In genomic region chr7:140834968-140835757, GRCm38 (mm10) we compare ENCODE assay signal across 10 mouse cellular contexts. TPM values are rescaled to one million over a fixed set of nuclear protein-coding genes. Genes with fewer than 3 reads are reported as not detected.
DNase-seq lines count a peak whose midpoint lies in the region; ATAC-seq lines count a peak whose summit lies in the region.
"Had no signal": no experiment of that assay in that cellular context is flagged by ENCODE, and none has a peak within 500 bp of the region (broad histone marks: within the 10 kb centered on the region; RNA-seq: fewer than 3 reads in every experiment).

Gene Urah, plus strand, starts transcription at chr7:140835018.

- 0 out of 2 replicates have a peak, but pooled peaks cover 5% of the 10 kb centered on the region for H3K4me1 ChIP-seq in intestine, embryonic 15.5 days (replicated peaks)
- 0 out of 2 replicates have a peak, but pooled peaks cover 5% of the 10 kb centered on the region for H3K4me1 ChIP-seq in lung, embryonic 15.5 days

- H3K4me3 ChIP-seq in intestine, embryonic 15.5 days (replicated peaks) = no peak within 1 kb of the TSS; the same call in 1 of the 2 replicates
- H3K4me3 ChIP-seq in lung, embryonic 15.5 days = no peak within 1 kb of the TSS

- no peak within 1 kb of the TSS for H3K9ac ChIP-seq in intestine, embryonic 15.5 days
- H3K9ac ChIP-seq in lung, embryonic 15.5 days = no peak within 1 kb of the TSS; the same call in 1 of the 2 replicates

- H3K27ac ChIP-seq in intestine, embryonic 15.5 days = no peak within 1 kb of the TSS
- H3K27ac ChIP-seq in lung, embryonic 15.5 days = no peak within 1 kb of the TSS

- H3K36me3 ChIP-seq in intestine, embryonic 15.5 days = no peaks in the 10 kb centered on the region
- H3K36me3 ChIP-seq in lung, embryonic 15.5 days = no peaks in the 10 kb centered on the region

- peak; percentile 83 for ATAC-seq in intestine, embryonic 15.5 days
- ATAC-seq in lung, embryonic 15.5 days (ENCODE audit: borderline replicate concordance, extremely low read depth, low FRiP score, low TSS enrichment) = peak; percentile 44; the same call in 1 of the 2 replicates
- ATAC-seq: forebrain, embryonic 16.5 days had no signal

- peak within 1 kb of the TSS; percentile 43 for H3K4me2 ChIP-seq in intestine, embryonic 15.5 days (replicated peaks)
- H3K4me2 ChIP-seq in lung, embryonic 15.5 days = peak within 1 kb of the TSS; percentile 41

- 36% methylated on average over 20 of the region's 20 CpGs for WGBS in intestine, embryonic 15.5 days
- 34% methylated on average over 20 of the region's 20 CpGs for WGBS in lung, embryonic 15.5 days

- peak; percentile 68 to 73 for DNase-seq in urinary bladder, adult 18-20 months (ENCODE audit: low spot score in 2 of 2)
- no peak for DNase-seq in urinary bladder, postnatal 10 days (ENCODE audit: low spot score)
- peak; percentile 55 for DNase-seq in yolk sac, embryonic 10.5 days (ENCODE audit: low spot score)
- no peak for DNase-seq in gastrocnemius, adult 8-10 months (ENCODE audit: low spot score in 2 of 2)
- DNase-seq in layer of hippocampus, postnatal 10 days (ENCODE audit: low spot score in 2 of 2) = no peak
- DNase-seq in embryo, embryonic 10 days (ENCODE audit: low spot score) = no peak
- DNase-seq: cerebellum, adult 18-20 months had no signal

- no peaks in the 10 kb centered on the region for H3K27me3 ChIP-seq in intestine, embryonic 15.5 days (replicated peaks)
- H3K27me3 ChIP-seq in lung, embryonic 15.5 days = peaks cover 2% of the 10 kb centered on the region; the same call in 1 of the 2 replicates

- H3K9me3 ChIP-seq in intestine, embryonic 15.5 days = no peaks in the 10 kb centered on the region
- no peaks in the 10 kb centered on the region for H3K9me3 ChIP-seq in lung, embryonic 15.5 days

RNA-seq across cellular contexts. Expression of gene Urah, which starts in this region (rescaled TPM):
- polyA plus RNA-seq in intestine, embryonic 15.5 days (2015; fragmentation: Nextera tagmentation; extraction: Ambion mirVana) = 4.8 TPM in 2 replicates
- 4.4 and 5.1 TPM in 2 replicates for polyA plus RNA-seq in lung, embryonic 15.5 days (2015; fragmentation: Nextera tagmentation; extraction: Ambion mirVana)
- total RNA-seq in gastrocnemius, adult 8-10 months (2022) = not detected
- 1 to 10 TPM in 1 of 2 experiments, not detected in 1; 1.2 TPM for total RNA-seq in layer of hippocampus, postnatal 10 days (2021)
- polyA plus RNA-seq: forebrain, embryonic 16.5 days had no signal

Comparison
In these comparisons a context has a peak if more than half of its experiments do, and no peak if none do; other contexts are left out.
1. DNase-seq: peak in urinary bladder, adult 18-20 months (2 of 2) and yolk sac, embryonic 10.5 days (single experiment); none in urinary bladder, postnatal 10 days (single experiment), gastrocnemius, adult 8-10 months (0 of 2), layer of hippocampus, postnatal 10 days (0 of 2) and embryo, embryonic 10 days (single experiment).